Mouse (Mus musculus) C2C12 (cell line): ENCODE measurements around the gene Mtr.

Source experiments
- CEBPB ChIP-seq: IDR thresholded peaks from one replicate; pipeline ENCODE4 v1.6.1; 2011; ENCODE audit warnings: low read depth, mild to moderate bottlenecking, control low read depth, moderate library complexity
- CTCF ChIP-seq: IDR thresholded peaks from one replicate; pipeline ENCODE4 v1.5.1; 2011; ENCODE audit not compliant: control insufficient read depth, insufficient read depth, insufficient read length
- MAX ChIP-seq: IDR thresholded peaks from one replicate; pipeline ENCODE4 v1.6.1; 2011; ENCODE audit warnings: mild to moderate bottlenecking, control low read depth
- MYOG ChIP-seq: IDR thresholded peaks from one replicate; pipeline ENCODE4 v1.6.1; 2011; ENCODE audit not compliant: control insufficient read depth, insufficient read length; ENCODE audit errors: extremely low read depth
- USF1 ChIP-seq: IDR thresholded peaks from one replicate; pipeline ENCODE4 v1.6.1; 2011; ENCODE audit warnings: low read depth, mild to moderate bottlenecking, control low read depth, moderate library complexity

DNA sequence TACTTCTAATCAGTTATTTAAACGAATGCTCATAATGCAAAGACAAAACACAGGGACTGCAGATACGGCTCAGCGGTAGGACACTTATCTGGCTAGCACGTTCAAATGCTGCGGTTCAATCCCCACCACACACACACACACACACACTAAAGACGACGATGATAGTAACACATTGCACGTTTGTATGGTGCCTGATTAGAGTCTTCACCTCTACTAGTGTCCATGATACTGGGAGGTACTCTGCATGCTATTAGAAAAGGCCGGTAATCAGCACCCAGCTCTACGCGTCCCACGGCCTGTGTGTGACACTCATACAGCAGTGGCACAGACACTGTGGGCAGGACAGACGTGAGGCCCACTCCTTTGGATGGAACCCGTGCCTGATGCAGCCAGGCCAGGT lies 39.3 kb downstream of the Mtr start:
- no peak for TF ChIP-seq MYOG
- no peak for TF ChIP-seq CTCF
- TF ChIP-seq MAX: no peak
- TF ChIP-seq USF1: no peak
- TF ChIP-seq CEBPB: no peak
